ENCODE assay signal across 1 mouse cellular context in the genomic region with DNA sequence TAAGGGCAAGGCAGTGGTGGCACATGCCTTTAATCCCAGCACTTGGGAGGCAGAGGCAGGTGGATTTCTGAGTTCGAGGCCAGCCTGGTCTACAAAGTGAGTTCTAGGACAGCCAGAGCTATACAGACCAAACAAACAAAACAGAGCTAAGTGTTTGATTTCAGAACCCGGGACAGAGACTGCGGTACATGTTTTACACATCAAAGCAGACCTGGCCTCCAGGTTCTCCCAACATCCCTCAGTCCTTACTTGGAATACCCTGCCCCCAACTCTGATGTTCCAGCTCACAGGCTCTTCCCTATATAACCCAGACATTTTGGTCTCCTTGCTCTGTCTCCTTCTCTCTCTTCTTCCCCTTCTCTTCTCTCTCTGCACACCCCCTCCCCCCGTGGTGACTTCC. TPM values are rescaled to one million over a fixed set of nuclear protein-coding genes. Genes with fewer than 3 reads are reported as not detected.
"Had no signal": no experiment of that assay in that cellular context is flagged by ENCODE, and none has a peak within 500 bp of the region (broad histone marks: within the 10 kb centered on the region; RNA-seq: fewer than 3 reads in every experiment).

No protein-coding gene starts in this region.

RNA-seq across cellular contexts. Expression of a gene that starts 45.2 kb away (rescaled TPM):
- total RNA-seq: neutrophil, adult 5-6 weeks had no signal

RNA-seq across cellular contexts. Expression of a gene that starts 45.5 kb away (rescaled TPM):
- total RNA-seq: neutrophil, adult 5-6 weeks had no signal
